Mouse (Mus musculus) kidney, embryonic 15.5 days (tissue): ENCODE measurements around the gene Slc37a1. TPM values are rescaled to one million over a fixed set of nuclear protein-coding genes. Genes with fewer than 3 reads are reported as not detected.

Experiments
- ATAC-seq: fragments of 200-750 bp; cut with Nextera tagmentation; replicated peaks from 2 replicates; pipeline ENCODE4 v1.8.0; 2017; ENCODE audit warnings: moderate TSS enrichment; ENCODE audit not compliant: low FRiP score
- H3K27ac ChIP-seq: fragments of 300-500 bp; sonication (generic); 2 replicates; pipeline ENCODE4 v1.5.1; 2015; ENCODE audit warnings: mild to moderate bottlenecking, inconsistent platforms
- H3K27me3 ChIP-seq: fragments of 300-500 bp; sonication (generic); 2 replicates; pipeline ENCODE4 v1.6.1; 2015; ENCODE audit warnings: inconsistent platforms
- H3K36me3 ChIP-seq: fragments of 300-500 bp; sonication (generic); 2 replicates; pipeline ENCODE4 v1.6.1; 2015; ENCODE audit warnings: inconsistent platforms
- H3K4me1 ChIP-seq: fragments of 300-500 bp; sonication (generic); 2 replicates; pipeline ENCODE4 v1.6.1; 2015; ENCODE audit warnings: inconsistent platforms
- H3K4me2 ChIP-seq: fragments of 300-500 bp; sonication (generic); 2 replicates; pipeline ENCODE4 v1.6.1; 2015; ENCODE audit warnings: moderate library complexity, mild to moderate bottlenecking, inconsistent platforms
- H3K4me3 ChIP-seq: fragments of 300-500 bp; sonication (generic); replicated peaks from 2 replicates; pipeline ENCODE4 v1.5.1; 2015; ENCODE audit warnings: mild to moderate bottlenecking, inconsistent platforms
- H3K9ac ChIP-seq: fragments of 300-500 bp; sonication (generic); 2 replicates; pipeline ENCODE4 v1.6.1; 2015; ENCODE audit warnings: mild to moderate bottlenecking, inconsistent platforms
- H3K9me3 ChIP-seq: fragments of 300-500 bp; sonication (generic); replicated peaks from 2 replicates; pipeline ENCODE4 v1.6.1; 2016; ENCODE audit warnings: inconsistent platforms
- WGBS: fragments of 180-500 bp; shearing (Covaris S2); methylation state at CpG from one replicate; pipeline ENCODE4 v1.1.7; 2015; ENCODE audit warnings: mixed read lengths; 5-methylcytosine and 5-hydroxymethylcytosine counted together
- polyA plus RNA-seq: library from polyadenylated mRNA; unstranded; fragments of >200 nt; fragmentation: Nextera tagmentation; extraction: Ambion mirVana; gene quantifications from 2 replicates; pipeline ENCODE4 v1.2.1, GENCODE M21; 2015

The Slc37a1 gene
- polyA plus RNA-seq, 1 experiment from 2014 or later, result 3.0 TPM

DNA sequence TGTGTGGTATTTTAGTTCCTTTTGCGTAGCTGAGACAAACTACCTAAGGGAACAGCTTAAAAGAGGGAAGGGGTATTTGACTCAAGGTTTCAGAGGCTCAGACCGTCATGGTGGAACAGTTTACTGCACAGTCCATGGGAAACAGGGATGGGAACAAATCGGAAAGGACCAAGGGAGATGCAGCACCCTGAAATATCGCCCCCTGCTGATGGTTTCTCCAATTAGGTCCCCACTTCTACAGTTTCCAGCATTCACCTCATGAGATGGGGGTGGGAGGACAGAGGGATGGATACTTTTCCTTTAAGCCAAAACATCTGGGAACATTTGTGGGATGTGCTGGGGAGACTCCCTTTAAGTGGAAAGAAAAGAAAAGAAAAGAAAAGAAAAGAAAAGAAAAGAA, 26.8 kb upstream of the Slc37a1 start:
- 77% methylated on average over 4 of the region's 4 CpGs for WGBS
- ATAC-seq, result no peak

GRCm38 (mm10) chr17:31260430-31260829, 26.2 kb upstream of the Slc37a1 start:
- ATAC-seq, result no peak
- 59% methylated on average over 7 of the region's 7 CpGs for WGBS
- peaks cover 15% of the 10 kb centered on the region for H3K4me1 ChIP-seq

More for the DNA sequence above, 26.8 kb upstream of the Slc37a1 start:
- H3K27me3 ChIP-seq, result no peaks in the 10 kb centered on the region
- H3K4me2 ChIP-seq, result no peak overlapping the region
- H3K27ac ChIP-seq, result no peak overlapping the region
- no peak overlapping the region for H3K9ac ChIP-seq
- no peak overlapping the region for H3K4me3 ChIP-seq
- no peaks in the 10 kb centered on the region for H3K9me3 ChIP-seq
- no peaks in the 10 kb centered on the region for H3K36me3 ChIP-seq
- peaks cover 9% of the 10 kb centered on the region; the same call in 1 of the 2 replicates for H3K4me1 ChIP-seq

DNA sequence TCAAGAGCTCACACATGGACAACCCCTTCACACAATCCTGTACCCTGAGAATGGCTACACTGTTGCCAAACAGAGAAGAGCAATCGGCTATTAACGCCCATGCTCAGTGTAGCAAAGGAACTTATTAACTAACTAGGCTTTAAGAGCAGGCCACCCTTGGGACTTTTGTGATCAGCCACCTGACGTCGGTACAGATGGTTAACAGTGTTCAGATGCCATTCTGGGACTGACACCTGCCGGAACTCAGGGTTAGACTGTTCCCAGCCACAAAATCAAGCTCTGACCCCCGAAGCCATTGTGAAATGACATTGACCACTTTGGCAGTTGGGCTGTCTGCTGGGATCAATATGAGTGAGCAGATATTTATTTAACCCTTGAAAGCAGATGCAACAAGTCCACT, 25.2 kb upstream of the Slc37a1 start:
- H3K4me1 ChIP-seq, result peaks cover 15% of the 10 kb centered on the region
- H3K4me3 ChIP-seq, result no peak overlapping the region
- no peaks in the 10 kb centered on the region for H3K27me3 ChIP-seq
- H3K4me2 ChIP-seq, result no peak overlapping the region
- WGBS, result 77% methylated on average over 6 of the region's 6 CpGs
- H3K9me3 ChIP-seq, result no peaks in the 10 kb centered on the region
- no peaks in the 10 kb centered on the region for H3K36me3 ChIP-seq
- H3K27ac ChIP-seq, result no peak overlapping the region
- no peak overlapping the region for H3K9ac ChIP-seq
- ATAC-seq, result no peak

More at GRCm38 (mm10) chr17:31260430-31260829, 26.2 kb upstream of the Slc37a1 start:
- H3K9me3 ChIP-seq, result no peaks in the 10 kb centered on the region
- H3K4me3 ChIP-seq, result no peak overlapping the region
- no peak overlapping the region for H3K27ac ChIP-seq
- no peak overlapping the region for H3K9ac ChIP-seq
- no peaks in the 10 kb centered on the region for H3K27me3 ChIP-seq
- H3K4me2 ChIP-seq, result no peak overlapping the region
- no peaks in the 10 kb centered on the region for H3K36me3 ChIP-seq

GRCm38 (mm10) chr17:31262715-31263114, 23.9 kb upstream of the Slc37a1 start:
- H3K36me3 ChIP-seq, result no peaks in the 10 kb centered on the region
- 52% methylated on average over 5 of the region's 5 CpGs for WGBS
- no peak overlapping the region for H3K4me3 ChIP-seq
- no peaks in the 10 kb centered on the region for H3K27me3 ChIP-seq
- no peaks in the 10 kb centered on the region for H3K9me3 ChIP-seq
- H3K4me1 ChIP-seq, result peaks cover 15% of the 10 kb centered on the region
- no peak for ATAC-seq
- no peak overlapping the region for H3K9ac ChIP-seq
- no peak overlapping the region for H3K27ac ChIP-seq
- H3K4me2 ChIP-seq, result no peak overlapping the region

GRCm38 (mm10) chr17:31263770-31264169, 22.8 kb upstream of the Slc37a1 start:
- ATAC-seq, result no peak
- H3K9me3 ChIP-seq, result no peaks in the 10 kb centered on the region
- H3K4me1 ChIP-seq, result peaks cover 12% of the 10 kb centered on the region
- WGBS, result 87% methylated on average over 5 of the region's 5 CpGs
- no peak overlapping the region for H3K9ac ChIP-seq
- H3K27me3 ChIP-seq, result no peaks in the 10 kb centered on the region
- no peak overlapping the region for H3K4me3 ChIP-seq
- H3K4me2 ChIP-seq, result no peak overlapping the region
- H3K36me3 ChIP-seq, result no peaks in the 10 kb centered on the region
- no peak overlapping the region for H3K27ac ChIP-seq

DNA sequence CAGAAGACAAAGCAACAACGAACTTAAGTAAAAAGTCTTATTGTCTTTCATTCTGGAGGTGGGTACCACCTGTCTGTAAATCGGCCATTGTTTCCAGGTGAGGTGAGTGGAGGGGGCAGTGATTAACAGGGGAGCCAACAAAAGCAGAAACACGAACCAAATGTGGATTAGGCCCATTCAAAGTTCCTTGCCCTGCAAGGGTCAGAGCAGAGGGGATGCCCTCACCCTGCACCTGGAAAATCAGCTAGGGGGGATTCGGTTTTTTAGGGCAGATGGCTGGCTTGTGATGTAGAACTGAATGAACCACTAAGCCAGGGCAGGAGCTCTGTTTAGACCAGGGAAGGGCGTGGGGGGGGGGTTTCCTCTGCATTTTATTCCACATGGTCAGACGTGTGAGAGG, 22.2 kb upstream of the Slc37a1 start:
- no peaks in the 10 kb centered on the region for H3K27me3 ChIP-seq
- no peak overlapping the region for H3K4me3 ChIP-seq
- no peaks in the 10 kb centered on the region for H3K36me3 ChIP-seq
- ATAC-seq, result no peak
- H3K27ac ChIP-seq, result no peak overlapping the region
- no peak overlapping the region for H3K9ac ChIP-seq
- no peaks in the 10 kb centered on the region for H3K9me3 ChIP-seq
- H3K4me2 ChIP-seq, result no peak overlapping the region
- H3K4me1 ChIP-seq, result peaks cover 12% of the 10 kb centered on the region
- 55% methylated on average over 6 of the region's 6 CpGs for WGBS

DNA sequence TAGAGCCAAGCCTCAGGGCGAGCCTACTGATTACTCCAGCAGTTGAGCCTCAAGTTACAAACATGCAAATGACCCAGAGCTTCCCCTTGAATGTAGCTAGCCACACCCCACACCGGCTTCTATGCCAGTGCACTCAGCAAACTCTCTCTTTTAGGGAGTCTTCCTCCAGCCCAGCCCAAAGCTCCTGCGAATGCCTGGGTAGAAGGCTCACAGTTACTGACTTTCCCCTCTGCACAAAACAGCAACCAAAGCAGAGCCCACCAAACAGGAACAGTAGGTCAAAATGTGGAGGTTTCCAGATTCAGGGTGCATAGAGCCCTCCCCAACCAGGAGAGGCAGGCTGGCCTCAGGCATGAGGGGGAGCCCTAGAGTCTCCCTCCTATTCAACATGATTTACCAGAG, 21.4 kb upstream of the Slc37a1 start:
- H3K27ac ChIP-seq, result no peak overlapping the region
- WGBS, result 15% methylated on average over 3 of the region's 3 CpGs
- H3K9ac ChIP-seq, result no peak overlapping the region
- no peaks in the 10 kb centered on the region for H3K27me3 ChIP-seq
- H3K4me1 ChIP-seq, result peaks cover 12% of the 10 kb centered on the region
- no peaks in the 10 kb centered on the region for H3K9me3 ChIP-seq
- ATAC-seq, result no peak
- H3K4me3 ChIP-seq, result no peak overlapping the region
- H3K36me3 ChIP-seq, result no peaks in the 10 kb centered on the region
- H3K4me2 ChIP-seq, result no peak overlapping the region

DNA sequence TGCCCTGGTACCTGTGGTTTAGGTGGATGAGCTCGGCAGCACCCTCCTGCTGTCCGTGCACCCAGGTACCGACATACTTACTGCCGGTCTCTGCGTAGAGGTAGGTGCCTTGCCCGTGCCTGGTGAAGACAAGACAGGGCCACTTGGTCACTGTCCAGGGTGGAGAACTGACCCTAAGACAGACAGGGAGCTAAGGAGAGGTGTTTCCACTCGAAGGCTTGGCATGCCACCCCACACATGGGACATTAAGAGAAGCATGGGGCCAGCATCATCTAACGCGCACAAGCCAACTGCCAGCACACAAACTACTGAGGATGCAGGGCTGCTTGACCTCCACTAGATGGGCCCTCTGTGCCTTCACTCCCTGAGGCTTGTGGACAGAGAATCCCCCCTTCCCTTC, 20.8 kb upstream of the Slc37a1 start:
- no peak for ATAC-seq

DNA sequence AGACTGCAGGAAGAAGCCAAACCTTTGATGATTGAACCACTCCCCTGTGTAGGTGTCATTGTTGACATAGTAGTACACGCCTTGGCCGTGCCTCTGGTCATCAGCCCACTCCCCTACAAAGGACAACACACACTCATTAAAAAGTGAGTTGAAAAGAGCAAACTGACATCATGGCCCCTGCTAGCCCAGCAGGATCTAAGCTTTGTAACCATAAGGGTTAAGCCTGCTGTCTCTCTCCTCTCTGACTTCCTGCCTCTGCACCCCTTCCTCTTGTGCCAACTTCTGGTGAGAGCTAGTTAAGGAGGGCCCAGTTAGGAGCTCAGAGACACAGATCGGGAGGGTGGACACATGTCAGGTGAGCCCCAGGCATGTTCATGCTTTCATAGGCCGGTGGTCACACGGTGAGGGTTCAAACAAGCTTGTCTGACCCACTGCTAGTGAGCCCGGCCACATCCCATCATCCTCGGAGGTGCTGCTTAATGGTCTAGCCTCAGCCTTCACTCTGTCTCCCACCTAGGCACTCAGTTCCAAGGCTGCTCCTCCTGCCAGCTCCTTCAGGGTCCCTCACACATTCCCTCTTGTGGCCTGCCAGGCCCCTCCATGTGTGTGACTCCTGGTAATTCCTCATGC, 20.2 kb upstream of the Slc37a1 start:
- Histone ChIP-seq H3K9ac (no peak overlapping the region), H3K36me3 (no peaks in the 10 kb centered on the region), H3K27ac (no peak overlapping the region), H3K4me3 (no peak overlapping the region), H3K4me2 (no peak overlapping the region), H3K27me3 (no peaks in the 10 kb centered on the region), H3K4me1 (peaks cover 8% of the 10 kb centered on the region), H3K9me3 (no peaks in the 10 kb centered on the region)
- no peak for ATAC-seq
- 64% methylated on average over 7 of the region's 7 CpGs for WGBS

More for the DNA sequence above, 20.8 kb upstream of the Slc37a1 start:
- H3K4me1 ChIP-seq, result peaks cover 8% of the 10 kb centered on the region
- H3K9me3 ChIP-seq, result no peaks in the 10 kb centered on the region
- H3K27me3 ChIP-seq, result no peaks in the 10 kb centered on the region
- no peak overlapping the region for H3K9ac ChIP-seq
- no peak overlapping the region for H3K4me3 ChIP-seq
- 86% methylated on average over 9 of the region's 9 CpGs for WGBS
- no peak overlapping the region for H3K4me2 ChIP-seq
- H3K27ac ChIP-seq, result no peak overlapping the region
- H3K36me3 ChIP-seq, result no peaks in the 10 kb centered on the region

- Histone ChIP-seq H3K4me2 (no peak overlapping the region), H3K9ac (no peak overlapping the region), H3K4me1 (peaks cover 8% of the 10 kb centered on the region), H3K4me3 (no peak overlapping the region), H3K36me3 (no peaks in the 10 kb centered on the region), H3K27ac (no peak overlapping the region), H3K9me3 (no peaks in the 10 kb centered on the region), H3K27me3 (no peaks in the 10 kb centered on the region)
- ATAC-seq, result no peak
- WGBS, result 81% methylated on average over 4 of the region's 4 CpGs
Measured at GRCm38 (mm10) chr17:31267138-31267537, 19.5 kb upstream of the Slc37a1 start.

GRCm38 (mm10) chr17:31267603-31268002, 19.0 kb upstream of the Slc37a1 start:
- H3K9ac ChIP-seq, result no peak overlapping the region
- H3K4me3 ChIP-seq, result no peak overlapping the region
- no peak for ATAC-seq
- 81% methylated on average over 6 of the region's 6 CpGs for WGBS
- no peak overlapping the region for H3K27ac ChIP-seq
- peaks cover 8% of the 10 kb centered on the region for H3K4me1 ChIP-seq
- H3K36me3 ChIP-seq, result no peaks in the 10 kb centered on the region
- no peak overlapping the region for H3K4me2 ChIP-seq
- no peaks in the 10 kb centered on the region for H3K9me3 ChIP-seq
- H3K27me3 ChIP-seq, result no peaks in the 10 kb centered on the region

DNA sequence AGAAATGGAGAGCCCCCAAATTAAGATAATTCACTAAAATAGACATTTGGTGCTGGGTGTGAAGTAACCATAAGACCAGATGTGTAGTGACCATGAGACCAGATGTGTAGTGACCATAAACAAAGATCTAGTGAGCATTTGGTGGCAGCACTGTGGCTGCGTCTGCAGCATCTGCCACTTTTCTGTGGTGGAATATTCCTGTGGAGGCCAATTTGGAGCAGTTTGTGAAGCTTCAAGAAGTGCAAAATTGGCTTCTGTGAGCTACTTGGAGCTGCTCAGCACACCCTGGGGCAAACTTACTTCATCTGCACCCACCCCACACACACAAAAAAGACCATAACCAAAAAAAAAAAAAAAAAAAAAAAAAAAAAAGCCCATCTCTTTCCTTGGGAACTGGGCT, 18.6 kb upstream of the Slc37a1 start:
- H3K36me3 ChIP-seq, result no peaks in the 10 kb centered on the region
- WGBS, result 77% methylated on average over 1 of the region's 1 CpGs

DNA sequence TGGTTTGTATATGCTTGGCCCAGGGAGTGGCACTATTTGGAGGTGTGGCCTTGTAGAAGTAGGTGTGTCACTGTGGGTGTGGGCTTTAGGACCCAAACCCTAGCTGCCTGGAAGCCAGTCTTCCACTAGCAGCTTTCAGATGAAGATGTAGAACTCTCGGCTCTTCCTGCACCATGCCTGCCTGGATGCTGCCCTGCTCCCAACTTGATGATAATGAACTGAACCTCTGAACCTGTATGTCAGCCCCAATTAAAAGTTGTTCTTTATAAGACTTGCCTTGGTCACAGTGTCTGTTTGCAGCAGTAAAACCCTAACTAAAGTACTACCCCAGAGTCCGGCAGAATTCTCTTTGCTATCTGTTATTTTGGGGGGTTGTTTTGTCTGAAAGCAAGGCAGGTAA, 16.8 kb upstream of the Slc37a1 start:
- 86% methylated on average over 2 of the region's 2 CpGs for WGBS
- Histone ChIP-seq H3K4me1 (peaks cover 6% of the 10 kb centered on the region), H3K9ac (no peak overlapping the region), H3K36me3 (no peaks in the 10 kb centered on the region), H3K4me3 (no peak overlapping the region), H3K9me3 (no peaks in the 10 kb centered on the region), H3K4me2 (no peak overlapping the region), H3K27me3 (no peaks in the 10 kb centered on the region), H3K27ac (no peak overlapping the region)
- no peak for ATAC-seq

More for the DNA sequence above, 18.6 kb upstream of the Slc37a1 start:
- H3K4me2 ChIP-seq, result no peak overlapping the region
- no peak overlapping the region for H3K4me3 ChIP-seq
- no peak for ATAC-seq
- H3K27ac ChIP-seq, result no peak overlapping the region
- no peaks in the 10 kb centered on the region for H3K27me3 ChIP-seq
- H3K9ac ChIP-seq, result no peak overlapping the region
- no peaks in the 10 kb centered on the region for H3K9me3 ChIP-seq
- H3K4me1 ChIP-seq, result peaks cover 8% of the 10 kb centered on the region
